Mouse (Mus musculus) left cerebral cortex, postnatal 10 days (tissue): ENCODE measurements around the gene Plcb2. TPM values are rescaled to one million over a fixed set of nuclear protein-coding genes. Genes with fewer than 3 reads are reported as not detected.

Experiments used
- DNase-seq, 2 experiments: peaks; one replicate each; pipeline ENCODE4 v3.0.0; 2021 to 2022; ENCODE audit warnings: low spot score in 2 of 2, mixed read lengths in 1 of 2; ENCODE audit errors: extremely low spot score in 1 of 2
- intact Hi-C: fragments of 180-260 bp; cut with DNase I; formaldehyde crosslinking; loops from one replicate; pipeline ENCODE4 v1.15.1; 2025
- total RNA-seq, 2 experiments: library from RNA; stranded (reverse); gene quantifications; 2 replicates each; pipeline ENCODE4 v1.2.3; 2021

Gene Plcb2
- total RNA-seq, 2 experiments from 2014 or later: 2.2 to 3.3 TPM

GRCm38 (mm10) chr2:118754143-118754542 is 25.9 kb upstream of the Plcb2 start:
- DNase-seq: peak in 1 of 2 experiments; percentile 8
- intact Hi-C loops: no loop called here

- intact Hi-C loops: no loop called here
- DNase-seq: no peak
Measured at GRCm38 (mm10) chr2:118752792-118753108, 24.5 kb upstream of the Plcb2 start.

DNA sequence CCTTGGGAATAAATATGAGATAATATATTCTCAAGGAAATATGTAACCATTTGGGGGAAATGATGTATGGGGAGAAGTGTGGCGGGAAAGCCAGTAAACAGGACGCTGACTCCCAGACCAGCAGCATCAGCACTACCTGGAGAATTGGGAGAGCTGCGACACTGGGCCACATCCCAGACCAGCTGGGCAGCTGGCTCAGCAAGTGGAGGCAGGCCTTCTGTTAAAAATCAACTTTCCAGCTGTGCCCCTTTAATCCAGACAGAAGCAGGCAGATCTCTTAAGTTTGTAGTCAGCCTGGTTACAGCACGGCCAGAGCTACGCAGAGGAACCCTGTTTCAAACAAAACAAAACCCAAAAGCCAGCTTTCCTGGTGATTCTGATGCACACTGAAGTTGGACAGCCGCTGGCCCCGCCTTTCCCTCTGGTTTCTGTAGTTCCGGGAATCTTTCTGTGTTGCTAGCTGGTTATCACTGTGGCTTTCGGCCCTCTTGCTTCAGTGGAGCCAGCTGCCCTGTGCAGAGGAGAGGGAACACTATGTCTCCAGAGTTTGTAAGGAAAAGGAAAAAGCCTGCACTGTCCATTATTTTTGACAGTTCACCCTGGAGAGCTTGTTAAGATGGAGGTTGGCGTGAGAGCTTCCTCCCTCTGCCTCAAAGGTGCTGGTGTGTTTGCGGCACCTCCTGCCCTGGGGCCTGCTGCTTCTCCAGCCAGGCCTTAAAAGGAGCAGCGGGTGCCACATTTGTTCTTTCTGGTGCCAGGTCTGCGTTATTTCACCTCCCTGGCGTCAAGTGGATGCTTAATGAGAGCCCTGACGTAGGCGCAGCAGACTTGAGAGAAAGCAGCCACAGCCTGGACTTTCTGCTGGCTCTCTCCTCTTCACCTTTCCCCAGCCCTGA is 23.9 kb upstream of the Plcb2 start:
- intact Hi-C loops: no loop called here
- DNase-seq: peak in 1 of 2 experiments; percentile 10

DNA sequence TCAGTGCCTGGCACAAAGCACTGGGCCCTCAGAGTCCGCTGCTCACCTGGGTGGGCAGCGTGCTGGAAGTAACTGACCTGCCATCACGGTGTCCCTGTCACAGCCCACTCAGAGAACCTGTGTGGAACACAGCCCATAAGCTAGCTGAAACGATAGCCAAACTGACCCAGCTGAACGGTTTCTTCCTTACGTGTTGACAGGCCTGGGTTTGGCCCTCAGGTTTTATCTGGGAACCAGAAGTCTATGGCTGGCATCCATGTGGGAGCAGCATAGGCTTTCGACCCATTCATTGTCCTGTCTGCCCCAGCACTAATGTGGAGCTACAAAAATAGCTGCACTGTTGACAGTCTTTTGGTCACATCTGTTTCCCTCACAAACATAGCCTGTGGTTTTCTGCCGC is 22.2 kb upstream of the Plcb2 start:
- intact Hi-C loops: no loop called here
- peak in 1 of 2 experiments; percentile 23 for DNase-seq

- intact Hi-C loops: loop anchor here (5.0 kb wide), 2 partner anchors 47 to 133 kb away; partner anchors contain the start of gene Ankrd63
- peak in 1 of 2 experiments; percentile 15 for DNase-seq
Measured at GRCm38 (mm10) chr2:118749341-118749884, 21.2 kb upstream of the Plcb2 start.

GRCm38 (mm10) chr2:118747301-118747960 is 19.2 kb upstream of the Plcb2 start:
- intact Hi-C loops: loop anchor here (5.0 kb wide), 2 partner anchors 45 to 135 kb away; partner anchors contain the start of gene Ankrd63
- DNase-seq: peak in 1 of 2 experiments; percentile 72

DNA sequence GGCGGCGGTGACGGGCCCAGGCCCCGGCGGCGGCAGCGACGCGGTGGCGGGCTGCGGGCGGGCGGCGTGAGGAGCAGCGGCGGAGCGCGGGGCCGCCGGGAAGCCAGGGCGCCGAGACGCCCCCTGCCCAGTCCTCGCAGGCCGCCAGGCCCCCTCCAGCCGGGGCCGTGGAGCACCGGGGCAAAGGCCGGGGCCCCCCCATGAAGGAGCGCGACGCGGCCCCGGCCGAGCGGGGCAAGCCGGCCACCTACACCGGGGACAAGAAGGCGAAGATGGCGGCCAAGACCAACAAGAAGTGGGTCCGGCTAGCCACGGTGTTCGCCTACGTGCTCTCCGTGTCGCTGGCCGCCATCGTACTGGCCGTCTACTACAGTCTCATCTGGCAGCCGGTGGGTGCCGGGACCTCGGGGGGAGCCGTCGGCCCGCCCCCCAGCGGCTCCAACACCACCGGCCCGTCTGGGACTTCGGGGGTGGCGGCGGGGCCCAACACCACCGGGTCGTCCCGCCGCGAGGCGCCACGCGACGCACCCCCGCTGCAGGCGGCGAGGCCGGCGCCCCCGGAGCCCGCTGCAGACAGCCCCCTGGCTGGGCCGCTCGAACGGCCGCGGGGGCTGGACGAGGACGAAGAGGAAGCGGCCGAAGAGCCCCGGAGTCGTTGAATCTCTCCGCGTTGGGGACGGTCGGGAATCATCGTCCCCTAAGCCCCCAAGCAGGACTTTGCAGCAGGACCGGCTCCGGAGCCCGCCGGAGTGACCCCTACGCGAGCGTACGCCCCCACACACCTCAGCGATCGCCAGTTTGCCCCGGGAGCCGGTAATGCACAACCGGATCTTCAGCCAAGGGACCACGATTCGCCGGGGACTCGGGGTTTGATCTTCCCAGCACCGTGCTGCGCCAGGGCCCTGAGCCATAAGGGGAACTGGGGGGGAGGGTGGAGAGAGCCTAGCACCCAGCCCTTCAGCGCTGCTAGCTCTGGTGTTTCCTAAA is 18.0 kb upstream of the Plcb2 start:
- peak in 1 of 2 experiments; percentile 62 for DNase-seq
- intact Hi-C loops: loop anchor here (5.0 kb wide), 2 partner anchors 44 to 136 kb away; partner anchors contain the start of gene Ankrd63

DNA sequence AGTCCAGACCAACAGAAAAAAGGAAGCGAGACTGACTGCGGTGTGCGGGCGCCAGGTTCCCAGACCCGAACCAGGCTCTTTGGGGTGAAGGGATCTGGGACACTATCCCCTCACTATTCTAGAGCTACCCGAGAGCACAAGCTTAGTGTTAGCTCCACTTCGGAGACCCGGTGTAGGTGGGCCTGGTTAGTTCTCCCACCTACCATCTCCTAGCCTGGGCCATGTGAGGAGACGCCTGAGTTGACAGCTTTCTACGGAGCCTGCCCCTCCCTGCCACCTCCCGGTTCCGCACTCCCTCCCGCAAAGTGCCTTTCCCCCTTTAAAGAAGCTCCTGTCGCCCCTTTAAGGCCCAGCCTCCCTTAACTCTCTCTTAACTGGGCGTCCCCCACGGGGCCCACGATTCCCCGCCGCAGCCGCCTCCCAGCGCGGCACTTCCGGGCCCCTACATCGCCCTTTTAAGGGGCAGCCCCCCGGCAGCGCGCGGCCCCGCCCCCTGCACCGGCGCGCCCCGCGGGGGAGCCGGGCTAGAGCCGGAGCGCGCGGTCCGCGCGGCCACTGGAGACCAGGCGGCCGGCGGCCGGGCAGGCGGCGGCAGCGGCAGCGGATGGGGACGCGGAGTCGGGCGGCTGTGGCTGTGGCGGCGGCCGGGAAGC is 17.1 kb upstream of the Plcb2 start, which contains the start of gene Inafm2:
Inafm2 (plus strand) TSS at position 527 of the 653 bp plus-strand sequence.
- intact Hi-C loops: loop anchor here (5.0 kb wide), 2 partner anchors 43 to 137 kb away; partner anchors contain the start of gene Ankrd63
- DNase-seq: peak; percentile 90 to 95

DNA sequence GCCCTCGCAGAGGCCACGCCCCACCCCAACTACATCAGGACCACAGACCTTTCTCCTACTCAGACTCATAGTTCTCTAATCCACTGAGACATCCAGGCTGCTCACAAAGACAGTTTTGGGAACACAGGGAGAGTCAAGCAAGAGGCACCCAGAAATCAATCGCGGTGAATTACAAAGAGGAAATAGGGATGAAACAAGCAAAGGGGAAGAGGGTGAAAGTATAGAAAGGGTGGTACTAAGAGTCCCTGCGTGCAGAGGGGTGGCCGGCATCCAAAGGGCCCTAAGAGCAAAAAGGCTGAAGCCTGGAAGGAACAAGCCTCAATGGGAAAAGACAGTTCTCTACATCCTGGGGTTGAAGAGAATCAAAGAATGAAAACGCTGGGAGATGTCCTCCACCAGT is 16.4 kb upstream of the Plcb2 start:
- intact Hi-C loops: loop anchor here (5.0 kb wide), 2 partner anchors 42 to 138 kb away; partner anchors contain the start of gene Ankrd63
- peak in 1 of 2 experiments; percentile 15 for DNase-seq

- peak in 1 of 2 experiments; percentile 19 for DNase-seq
- intact Hi-C loops: no loop called here
Measured at GRCm38 (mm10) chr2:118743261-118743943, 15.2 kb upstream of the Plcb2 start.

GRCm38 (mm10) chr2:118741183-118741582 is 12.9 kb upstream of the Plcb2 start:
- intact Hi-C loops: no loop called here

GRCm38 (mm10) chr2:118740341-118740740 is 12.1 kb upstream of the Plcb2 start:
- no peak for DNase-seq
- intact Hi-C loops: no loop called here

More at GRCm38 (mm10) chr2:118741183-118741582, 12.9 kb upstream of the Plcb2 start:
- peak; percentile 8 to 55 for DNase-seq

GRCm38 (mm10) chr2:118733341-118733740 is 5.1 kb upstream of the Plcb2 start:
- peak; percentile 43 to 44 for DNase-seq
- intact Hi-C loops: loop anchor here (5.0 kb wide), 2 partner anchors 36 to 96 kb away; no protein-coding TSS in a partner anchor

DNA sequence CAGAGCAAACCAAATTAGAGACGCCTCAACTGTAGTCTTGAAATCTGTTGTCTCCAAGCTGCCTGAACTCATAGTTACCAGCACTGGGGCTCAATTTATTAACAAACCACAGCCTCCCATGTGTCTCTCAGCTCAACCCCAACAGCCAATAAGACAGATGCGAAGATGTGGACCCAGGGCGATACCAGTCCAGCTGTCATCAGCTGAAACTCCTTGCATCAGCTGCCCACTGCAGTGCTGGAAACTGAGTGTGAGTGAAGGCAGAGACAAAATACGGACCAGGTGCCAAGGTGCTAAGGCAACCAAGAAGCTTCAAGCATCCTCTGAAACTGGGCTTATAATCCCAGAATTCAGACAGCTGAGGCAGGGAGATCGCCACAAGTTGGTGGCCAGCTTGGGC is 3.7 kb upstream of the Plcb2 start:
- DNase-seq: peak in 1 of 2 experiments; percentile 11
- intact Hi-C loops: loop anchor here (5.0 kb wide), 2 partner anchors 35 to 95 kb away; no protein-coding TSS in a partner anchor

DNA sequence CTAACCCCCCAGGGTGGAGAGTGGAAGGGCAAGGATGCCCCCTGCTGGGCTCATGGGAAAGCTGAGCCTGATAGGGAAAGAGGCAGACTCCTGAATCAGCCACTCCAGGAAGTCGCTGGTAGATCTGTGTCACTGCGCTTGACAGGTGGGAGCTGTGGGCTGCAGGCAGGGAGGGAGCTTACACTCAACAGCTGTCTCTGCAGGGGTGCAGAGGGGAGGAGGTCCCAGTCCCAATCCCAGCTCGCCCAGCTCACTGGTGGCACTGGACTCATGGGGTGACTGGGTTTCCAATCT is 2.3 kb upstream of the Plcb2 start:
- DNase-seq: peak; percentile 67 to 89
- intact Hi-C loops: loop anchor here (5.0 kb wide), 2 partner anchors 33 to 93 kb away; no protein-coding TSS in a partner anchor

- peak in 1 of 2 experiments; percentile 21 for DNase-seq
- intact Hi-C loops: loop anchor here (5.0 kb wide), 2 partner anchors 33 to 93 kb away; no protein-coding TSS in a partner anchor
Measured at GRCm38 (mm10) chr2:118729816-118730621, 1.8 kb upstream of the Plcb2 start.
